Mouse (Mus musculus) spleen, adult 12 weeks (tissue): ENCODE measurements around the gene Fam19a5.

Experiments used
- DNase-seq: peaks from one replicate; pipeline ENCODE4 v3.0.0; 2022; ENCODE audit warnings: low spot score

Gene Fam19a5

GRCm38 (mm10) chr15:87543599-87544338 lies at the start of gene Fam19a5:
Gene Fam19a5, plus strand, starts transcription at chr15:87544299.
- DNase-seq: no peak

DNA sequence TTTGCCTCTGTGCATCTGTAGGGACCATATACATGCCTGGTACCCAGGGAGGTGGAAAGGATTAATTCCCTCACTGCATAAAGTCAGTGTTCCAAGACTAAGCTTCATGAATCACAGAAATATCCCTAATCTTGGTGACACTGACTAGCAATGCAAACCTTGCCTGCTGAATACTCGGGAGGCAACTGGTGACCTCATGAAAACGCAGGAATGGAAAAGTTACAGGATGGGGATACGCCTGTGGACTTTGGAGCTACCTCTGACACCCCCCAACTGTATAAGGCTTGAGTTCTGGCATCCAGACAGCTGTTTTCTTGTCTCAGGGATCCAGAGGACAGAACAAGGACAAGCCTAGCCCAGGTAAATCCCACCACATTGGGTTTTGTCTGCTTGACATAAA lies 42.4 kb upstream of the Fam19a5 start:
- no peak for DNase-seq

GRCm38 (mm10) chr15:87507349-87507748 lies 36.8 kb upstream of the Fam19a5 start:
- DNase-seq: no peak

DNA sequence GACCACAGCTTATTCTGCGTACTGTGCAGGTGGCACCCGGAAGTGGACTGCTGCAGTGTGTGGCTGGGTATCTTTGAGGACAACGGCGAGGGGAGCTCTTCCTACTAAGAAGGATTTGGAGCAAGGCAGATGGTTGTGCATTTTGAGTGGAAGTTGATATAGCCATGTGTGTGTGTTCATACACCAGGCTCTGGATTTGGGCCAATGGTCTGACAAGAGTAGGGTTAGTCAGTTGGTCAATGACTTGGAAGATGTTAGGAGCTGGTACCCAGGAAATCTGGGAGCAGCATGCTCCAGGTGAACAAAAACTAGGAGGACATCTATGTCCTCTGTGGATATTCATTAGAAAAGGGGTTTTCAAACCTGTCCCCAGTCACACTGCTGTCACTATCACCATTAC lies 33.2 kb upstream of the Fam19a5 start:
- no peak for DNase-seq

GRCm38 (mm10) chr15:87518161-87518560 lies 25.9 kb upstream of the Fam19a5 start:
- DNase-seq: no peak

DNA sequence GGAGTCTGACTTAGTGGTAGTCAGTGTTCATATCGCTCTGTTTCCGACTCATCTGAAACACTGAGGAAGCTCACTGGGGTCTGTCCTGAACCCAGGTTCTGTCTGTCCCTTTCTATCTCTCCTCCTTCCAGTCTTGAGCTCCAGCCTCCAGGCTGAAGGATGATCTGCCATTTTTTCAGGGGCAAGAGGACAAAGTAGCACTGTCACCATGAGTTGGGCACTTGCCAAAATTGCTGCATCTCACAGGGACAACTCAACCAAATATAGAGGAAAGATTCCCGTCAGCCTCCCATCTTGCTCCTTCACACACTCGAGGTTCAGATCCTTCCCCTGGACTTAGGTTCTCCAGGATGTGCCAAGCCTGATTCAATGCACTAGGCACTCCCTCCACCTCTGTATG lies 14.8 kb upstream of the Fam19a5 start:
- DNase-seq: no peak

DNA sequence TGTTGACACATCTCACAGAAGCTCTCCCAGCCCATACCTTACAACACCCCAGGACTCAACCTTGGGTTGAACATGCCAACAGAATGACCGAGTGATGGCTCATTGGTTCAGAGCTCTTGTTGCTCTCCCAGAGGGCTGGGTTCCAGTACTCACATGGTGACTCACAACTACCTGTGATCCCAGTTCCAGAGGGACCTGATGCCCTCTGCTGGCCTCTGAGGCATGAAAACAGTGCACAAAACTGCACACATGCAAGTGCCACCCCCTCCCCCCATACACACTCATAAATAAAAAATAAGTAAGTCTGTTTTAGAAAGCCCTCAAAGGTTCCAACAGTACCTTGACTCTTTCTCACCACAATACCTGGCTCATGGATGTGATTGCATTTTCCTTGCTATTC lies 2.4 kb upstream of the Fam19a5 start:
- no peak for DNase-seq

- DNase-seq: no peak
Observed at GRCm38 (mm10) chr15:87544401-87545129, 466 bp downstream of the Fam19a5 start.

GRCm38 (mm10) chr15:87545130-87545642 lies 1.1 kb downstream of the Fam19a5 start:
- DNase-seq: no peak

DNA sequence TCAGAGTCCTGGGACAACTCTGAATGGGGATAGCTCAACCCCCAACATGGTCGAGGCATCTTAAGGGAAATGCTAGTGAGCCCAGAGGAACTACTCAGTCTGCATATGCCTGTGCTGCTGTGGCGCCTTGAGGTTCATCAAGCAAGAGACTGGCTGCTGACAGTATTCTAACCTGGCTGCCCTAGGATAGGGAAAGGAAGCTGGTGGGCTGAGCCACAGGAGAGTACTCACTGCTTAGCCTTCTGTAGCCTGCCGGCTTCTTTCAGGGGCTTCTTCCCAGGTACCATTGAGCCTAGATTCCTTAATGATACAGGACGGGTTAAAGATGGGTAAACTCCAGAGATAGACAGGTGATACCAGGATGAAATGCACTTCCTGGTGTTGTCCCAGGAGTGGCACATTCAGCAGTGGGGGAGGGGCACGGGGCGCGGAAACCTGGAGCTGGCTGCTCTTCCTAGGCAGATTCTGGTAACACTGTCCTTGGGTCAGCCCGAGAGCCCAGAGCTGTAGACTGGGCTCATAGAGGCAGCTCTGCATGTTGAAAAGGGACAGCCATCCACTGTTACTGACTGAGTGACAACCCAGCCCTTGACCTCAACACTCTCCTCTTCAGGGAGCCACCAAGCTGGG lies 1.7 kb downstream of the Fam19a5 start:
- DNase-seq: no peak

DNA sequence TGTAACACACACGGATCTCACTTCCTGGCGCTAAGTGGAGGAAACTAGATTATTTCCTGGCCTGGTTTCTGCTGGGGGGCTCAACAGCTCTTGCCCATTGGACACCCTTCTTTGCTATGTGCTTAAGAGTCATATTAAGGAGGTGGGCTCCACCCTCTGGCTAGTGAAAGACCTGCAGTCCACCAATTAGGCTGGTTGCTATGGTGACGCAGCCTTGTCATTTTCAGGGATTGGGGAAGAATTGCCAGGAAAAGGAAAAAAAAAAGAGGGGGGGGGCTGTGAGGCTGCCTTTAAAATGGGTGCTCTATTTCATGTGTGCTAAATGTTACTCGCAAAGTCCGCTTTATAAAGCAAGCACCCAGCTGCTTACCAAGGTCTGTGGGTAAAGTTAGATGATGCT lies 2.9 kb downstream of the Fam19a5 start:
- DNase-seq: no peak

DNA sequence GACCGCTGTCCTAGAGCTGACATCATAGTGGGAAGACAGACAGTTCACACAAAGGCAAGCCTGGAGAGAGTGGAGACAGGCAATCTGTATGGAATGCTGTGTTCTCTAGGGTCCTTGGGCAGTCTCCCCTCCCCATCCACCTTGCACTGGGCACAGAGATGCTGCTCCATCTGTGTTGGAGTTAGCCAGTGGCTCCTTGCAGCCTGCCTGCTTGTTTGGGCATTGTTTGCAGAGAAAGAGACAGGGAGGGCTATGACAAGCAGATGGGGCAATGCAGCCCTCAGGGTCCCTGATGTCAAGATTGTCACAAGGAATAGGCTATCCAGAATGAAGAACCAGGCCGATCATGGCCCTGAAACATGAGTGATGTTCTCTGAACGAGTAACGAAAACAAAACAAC lies 5.6 kb downstream of the Fam19a5 start:
- DNase-seq: no peak

DNA sequence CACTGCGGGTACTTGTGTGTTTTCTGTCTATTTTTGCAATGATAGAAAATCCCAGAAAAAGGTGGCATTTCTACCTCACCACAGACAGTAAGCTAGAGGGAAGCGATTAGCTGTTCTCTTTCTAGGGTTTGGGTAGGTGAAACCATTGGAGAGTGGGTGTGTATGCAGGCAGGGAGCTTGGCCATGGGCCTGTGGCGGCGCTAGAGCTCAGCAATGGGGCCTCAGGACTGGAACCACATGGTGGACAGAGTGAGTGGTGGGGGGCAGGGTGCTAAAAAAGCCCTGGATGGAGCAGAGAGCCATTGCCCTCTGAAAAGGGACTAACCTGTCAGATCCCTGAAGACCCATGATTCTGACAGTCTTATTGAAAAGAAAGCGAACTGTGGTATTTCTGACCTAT lies 6.7 kb downstream of the Fam19a5 start:
- DNase-seq: no peak

DNA sequence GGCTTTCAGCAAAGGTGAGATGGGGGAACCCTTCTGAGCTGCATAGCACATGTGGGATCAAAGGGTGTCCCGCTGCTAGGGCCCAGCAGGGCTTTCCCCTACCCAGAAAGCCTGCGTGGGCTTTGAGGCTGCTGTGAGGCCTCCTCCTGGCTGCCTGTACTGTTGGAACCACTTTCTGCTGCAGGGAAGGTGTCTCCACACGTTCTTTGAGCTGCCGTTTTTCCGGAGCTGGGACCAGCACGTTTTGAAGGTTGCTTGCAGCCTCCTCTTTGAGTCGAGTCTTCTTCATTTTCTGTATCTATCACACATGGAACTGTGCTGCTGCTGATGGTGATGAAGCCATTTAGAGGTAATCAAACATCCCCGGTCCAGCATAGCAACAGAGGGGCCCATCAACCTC lies 7.5 kb downstream of the Fam19a5 start:
- DNase-seq: no peak

DNA sequence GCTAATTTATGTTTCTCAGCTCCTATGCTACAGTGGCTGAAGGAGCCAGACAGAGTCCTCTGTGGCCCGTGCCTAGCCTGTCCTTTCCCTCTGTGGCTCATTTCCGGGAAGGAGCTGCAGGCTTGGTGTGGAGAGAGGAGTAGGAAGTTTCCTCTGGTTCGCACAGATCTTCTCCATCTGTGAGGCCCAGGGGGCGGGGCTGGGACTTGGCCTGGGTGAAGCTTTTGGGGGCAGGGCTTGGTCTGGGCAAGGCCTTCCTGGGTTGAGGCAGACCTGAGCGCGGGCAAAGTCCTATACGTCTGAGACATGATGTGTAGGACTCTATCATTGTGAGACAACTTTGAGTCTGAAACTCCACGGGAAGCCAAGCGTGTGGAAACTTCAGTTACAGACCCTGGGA lies 11.7 kb downstream of the Fam19a5 start:
- no peak for DNase-seq

GRCm38 (mm10) chr15:87564331-87564730 lies 20.2 kb downstream of the Fam19a5 start:
- DNase-seq: no peak

GRCm38 (mm10) chr15:87566040-87566929 lies 22.2 kb downstream of the Fam19a5 start:
- no peak for DNase-seq

- DNase-seq: no peak
Observed at GRCm38 (mm10) chr15:87570182-87570581, 26.1 kb downstream of the Fam19a5 start.

DNA sequence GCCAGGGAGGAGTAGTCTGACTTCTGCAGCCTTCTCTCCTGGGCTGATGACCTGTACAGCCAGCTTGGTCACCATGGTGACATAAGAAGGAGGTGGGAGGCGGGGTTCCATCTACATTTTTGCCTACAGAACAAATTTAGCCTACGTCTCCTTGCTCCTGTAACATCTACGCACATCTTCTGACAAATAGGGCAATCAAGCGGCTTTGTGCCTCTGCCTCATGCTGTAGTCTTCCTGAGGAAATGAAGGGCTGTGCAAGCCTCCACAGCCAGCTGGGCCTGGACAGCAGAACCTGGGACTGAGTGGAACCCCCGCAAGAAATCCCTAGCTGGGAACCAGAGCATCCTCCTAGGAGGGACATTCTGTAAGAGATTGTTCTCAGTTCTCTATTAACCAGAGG lies 35.8 kb downstream of the Fam19a5 start:
- DNase-seq: no peak

GRCm38 (mm10) chr15:87583921-87584621 lies 40.0 kb downstream of the Fam19a5 start:
- no peak for DNase-seq

DNA sequence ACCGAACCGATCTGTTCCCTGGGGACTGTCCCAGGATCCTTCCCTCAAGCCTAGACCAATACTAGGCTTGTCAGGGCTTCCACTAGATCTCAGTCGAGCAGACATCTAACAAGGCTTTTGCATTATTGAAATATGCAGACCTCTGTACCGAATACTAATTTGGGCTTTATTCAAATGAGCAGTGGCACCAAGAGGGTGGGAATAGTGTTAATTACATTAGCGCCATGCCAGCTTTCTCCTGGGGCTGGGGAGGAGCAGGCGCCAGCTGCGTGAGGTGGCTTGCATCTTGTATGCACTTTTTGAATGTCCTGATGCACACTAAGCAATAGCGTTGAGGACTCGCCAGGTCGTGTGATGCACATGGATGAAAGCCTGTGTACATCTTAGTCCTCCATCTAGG lies 46.9 kb downstream of the Fam19a5 start:
- DNase-seq: no peak
